Mouse (Mus musculus): ENCODE data around the gene Tmem127.

GRCm38 (mm10) chr2:127301883-127302282 is 54.2 kb downstream of the Tmem127 start:
- TF ChIP-seq POLR2A (IDR thresholded peaks at IDR 0.05; ENCODE audit: borderline replicate concordance, extremely low read depth, low read depth, low read length) (no peak), CTCF (IDR thresholded peaks at IDR 0.05; ENCODE audit: insufficient read depth, low read length) (no peak)
